Mouse (Mus musculus) right cerebral cortex, postnatal 25 days (tissue): ENCODE data around the gene Esam.

Experiments used
- DNase-seq: peaks from one replicate; pipeline ENCODE4 v3.0.0; 2022

Gene Esam

GRCm38 (mm10) chr9:37530888-37531705 lies 3.2 kb downstream of the Esam start:
- DNase-seq, result no peak

GRCm38 (mm10) chr9:37536851-37537250 lies 9.0 kb downstream of the Esam start:
- DNase-seq, result no peak

- DNase-seq, result no peak
Measured at GRCm38 (mm10) chr9:37537658-37538250, 9.9 kb downstream of the Esam start.

- no peak for DNase-seq
Measured at GRCm38 (mm10) chr9:37539170-37540025, 11.5 kb downstream of the Esam start, which contains the start of gene Vsig2. Gene Vsig2 (plus strand): TSS chr9:37539255.

GRCm38 (mm10) chr9:37540226-37540625 lies 12.3 kb downstream of the Esam start:
- DNase-seq, result no peak

- DNase-seq, result no peak
Measured at GRCm38 (mm10) chr9:37540701-37541575, 13.1 kb downstream of the Esam start.

GRCm38 (mm10) chr9:37541851-37542642 lies 14.2 kb downstream of the Esam start:
- no peak for DNase-seq

GRCm38 (mm10) chr9:37543869-37544440 lies 16.1 kb downstream of the Esam start:
- DNase-seq, result no peak

- DNase-seq, result peak; percentile 77
Measured at GRCm38 (mm10) chr9:37544447-37545165, 16.7 kb downstream of the Esam start.

GRCm38 (mm10) chr9:37545166-37545610 lies 17.3 kb downstream of the Esam start:
- no peak for DNase-seq

GRCm38 (mm10) chr9:37545847-37546452 lies 18.1 kb downstream of the Esam start:
- DNase-seq, result no peak

GRCm38 (mm10) chr9:37546889-37547288 lies 19.0 kb downstream of the Esam start:
- DNase-seq, result no peak

- DNase-seq, result no peak
Measured at GRCm38 (mm10) chr9:37550435-37550834, 22.6 kb downstream of the Esam start.

- DNase-seq, result peak; percentile 37
Measured at GRCm38 (mm10) chr9:37551751-37552531, 24.1 kb downstream of the Esam start.

GRCm38 (mm10) chr9:37552536-37553293 lies 24.8 kb downstream of the Esam start, which contains the start of gene Nrgn:
Gene Nrgn (minus strand): TSS chr9:37552904.
- peak; percentile 87 for DNase-seq

GRCm38 (mm10) chr9:37554279-37554678 lies 26.4 kb downstream of the Esam start:
- no peak for DNase-seq

- DNase-seq, result peak; percentile 67
Measured at GRCm38 (mm10) chr9:37554838-37555748, 27.2 kb downstream of the Esam start, which contains the start of gene Siae. Gene Siae (plus strand): TSS chr9:37555698.
